Mouse (Mus musculus): ENCODE data around the gene Stard7. TPM values are rescaled to one million over a fixed set of nuclear protein-coding genes. Genes with fewer than 3 reads are reported as not detected.

Stard7 gene
- polyA plus RNA-seq (2014; fragmentation: Nextera tagmentation; extraction: Ambion mirVana), result 88.9 and 99.6 TPM in 2 replicates

- DNase-seq (ENCODE audit: low spot score), result peak; percentile 94
- Histone ChIP-seq H3K9ac (ENCODE audit: low read depth, low read length) (peak within 1 kb of the TSS; percentile 96), H3K4me1 (replicated peaks; ENCODE audit: control insufficient read depth, insufficient read depth, low read length) (peaks cover 7% of the 10 kb centered on the region), H3K9me3 (ENCODE audit: control insufficient read depth, low read length) (no peaks in the 10 kb centered on the region), H3K27me3 (replicated peaks; ENCODE audit: control insufficient read depth, insufficient read depth, low read length) (no peaks in the 10 kb centered on the region), H3K4me3 (ENCODE audit: low read depth, low read length) (peak within 1 kb of the TSS; percentile 96), H3K4me2 (peak within 1 kb of the TSS; percentile 91), H3K27ac (ENCODE audit: low read depth, low read length) (peak within 1 kb of the TSS; percentile 96), H3K36me3 (ENCODE audit: control insufficient read depth, insufficient read depth, low read length) (no peaks in the 10 kb centered on the region)
- WGBS, result 1% methylated on average over 48 of the region's 49 CpGs
- peak; percentile 98 for ATAC-seq (replicated peaks; ENCODE audit: low FRiP score)
Measured at GRCm38 (mm10) chr2:127269491-127270299, at the start of gene Stard7. TSS of gene Stard7 (plus strand) at chr2:127270218.

DNA sequence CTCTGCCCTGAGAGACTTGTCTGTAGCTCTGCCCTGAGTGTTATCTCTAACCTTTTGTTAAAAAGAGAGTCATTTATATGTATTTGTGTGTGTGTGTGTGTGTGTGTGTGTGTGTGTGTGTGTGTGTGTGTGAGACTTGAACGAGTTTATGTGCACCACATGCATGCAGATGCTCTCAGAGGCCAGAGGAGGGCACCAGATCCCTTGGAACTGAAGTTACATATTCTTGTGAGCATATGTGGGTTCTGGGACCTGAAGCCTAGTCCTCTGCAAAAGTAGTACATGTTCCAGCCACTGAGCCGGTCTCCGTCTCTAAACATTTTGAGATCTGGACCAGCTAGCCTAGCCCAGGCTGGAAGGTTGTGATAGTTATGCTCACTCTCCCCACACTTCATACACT lies 44.8 kb upstream of the Stard7 start:
- H3K4me2 ChIP-seq, result no peak overlapping the region
- 93% methylated on average over 3 of the region's 3 CpGs for WGBS
- no peak overlapping the region for H3K9ac ChIP-seq (ENCODE audit: low read depth, low read length)
- ATAC-seq (replicated peaks; ENCODE audit: low FRiP score) (no peak), DNase-seq (ENCODE audit: low spot score) (no peak)
- peaks cover 80% of the 10 kb centered on the region for H3K36me3 ChIP-seq (ENCODE audit: control insufficient read depth, insufficient read depth, low read length)
- no peaks in the 10 kb centered on the region for H3K27me3 ChIP-seq (replicated peaks; ENCODE audit: control insufficient read depth, insufficient read depth, low read length)
- H3K27ac ChIP-seq (ENCODE audit: low read depth, low read length), result no peak overlapping the region
- no peak overlapping the region for H3K4me3 ChIP-seq (ENCODE audit: low read depth, low read length)
- H3K9me3 ChIP-seq (ENCODE audit: control insufficient read depth, low read length), result no peaks in the 10 kb centered on the region
- H3K4me1 ChIP-seq (replicated peaks; ENCODE audit: control insufficient read depth, insufficient read depth, low read length), result no peaks in the 10 kb centered on the region

DNA sequence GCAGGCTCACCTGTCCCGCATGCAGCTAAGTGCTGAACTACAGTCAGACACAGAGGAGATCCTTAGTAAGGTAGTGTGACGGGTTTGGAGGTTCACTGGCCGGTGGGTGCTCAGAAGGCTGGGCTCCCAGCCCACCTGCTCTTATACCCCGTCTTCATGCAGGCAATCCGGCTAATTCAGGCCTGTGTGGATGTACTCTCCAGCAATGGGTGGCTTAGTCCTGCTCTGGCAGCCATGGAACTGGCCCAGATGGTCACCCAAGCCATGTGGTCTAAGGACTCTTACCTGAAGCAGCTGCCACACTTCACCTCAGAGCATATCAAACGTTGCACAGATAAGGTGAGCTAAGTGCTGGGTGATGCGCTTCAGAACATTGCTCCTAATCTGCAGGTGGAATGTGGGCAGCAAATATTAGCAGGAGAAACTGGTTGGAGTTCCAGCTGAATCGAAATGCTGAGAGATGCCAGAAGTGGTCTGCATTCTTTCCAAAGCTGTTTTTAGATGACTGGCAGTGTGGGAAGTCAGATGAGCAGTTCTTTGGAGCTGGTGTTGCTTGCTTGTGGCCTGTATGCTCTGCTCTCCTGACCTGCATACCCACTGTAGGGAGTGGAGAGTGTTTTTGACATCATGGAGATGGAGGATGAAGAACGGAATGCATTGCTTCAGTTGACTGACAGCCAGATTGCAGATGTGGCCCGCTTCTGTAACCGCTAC lies 32.0 kb upstream of the Stard7 start:
- Histone ChIP-seq H3K27ac (ENCODE audit: low read depth, low read length) (no peak overlapping the region), H3K4me3 (ENCODE audit: low read depth, low read length) (no peak overlapping the region), H3K4me2 (no peak overlapping the region)

DNA sequence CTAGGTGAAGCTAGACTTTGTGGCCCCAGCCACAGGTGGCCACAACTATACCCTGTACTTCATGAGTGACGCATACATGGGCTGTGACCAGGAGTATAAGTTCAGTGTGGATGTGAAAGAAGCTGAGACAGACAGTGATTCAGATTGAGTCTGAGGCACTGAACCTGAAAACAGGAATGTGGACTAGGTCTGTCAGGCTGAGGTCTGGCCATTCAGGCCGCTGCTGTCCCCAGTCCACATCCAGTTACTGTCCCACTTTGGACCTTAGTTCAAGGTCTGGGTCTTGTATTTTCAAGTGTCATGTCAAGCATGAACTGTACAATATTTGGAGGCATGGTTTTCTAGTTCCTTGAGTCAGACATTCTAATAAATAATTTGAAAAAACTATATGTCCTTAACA lies 30.0 kb upstream of the Stard7 start:
- Histone ChIP-seq H3K9me3 (ENCODE audit: control insufficient read depth, low read length) (no peaks in the 10 kb centered on the region), H3K4me1 (replicated peaks; ENCODE audit: control insufficient read depth, insufficient read depth, low read length) (no peaks in the 10 kb centered on the region), H3K27me3 (replicated peaks; ENCODE audit: control insufficient read depth, insufficient read depth, low read length) (no peaks in the 10 kb centered on the region), H3K27ac (ENCODE audit: low read depth, low read length) (no peak overlapping the region), H3K9ac (ENCODE audit: low read depth, low read length) (no peak overlapping the region), H3K36me3 (ENCODE audit: control insufficient read depth, insufficient read depth, low read length) (peaks cover 53% of the 10 kb centered on the region), H3K4me3 (ENCODE audit: low read depth, low read length) (no peak overlapping the region), H3K4me2 (no peak overlapping the region)
- WGBS, result 89% methylated on average over 2 of the region's 2 CpGs
- no peak for ATAC-seq (replicated peaks; ENCODE audit: low FRiP score)
- no peak for DNase-seq (ENCODE audit: low spot score)

More for the DNA sequence above, 32.0 kb upstream of the Stard7 start:
- no peaks in the 10 kb centered on the region for H3K9me3 ChIP-seq (ENCODE audit: control insufficient read depth, low read length)
- peaks cover 60% of the 10 kb centered on the region for H3K36me3 ChIP-seq (ENCODE audit: control insufficient read depth, insufficient read depth, low read length)
- 90% methylated on average over 11 of the region's 11 CpGs for WGBS
- DNase-seq (ENCODE audit: low spot score) (no peak), ATAC-seq (replicated peaks; ENCODE audit: low FRiP score) (no peak)
- no peaks in the 10 kb centered on the region for H3K27me3 ChIP-seq (replicated peaks; ENCODE audit: control insufficient read depth, insufficient read depth, low read length)
- no peaks in the 10 kb centered on the region for H3K4me1 ChIP-seq (replicated peaks; ENCODE audit: control insufficient read depth, insufficient read depth, low read length)
- H3K9ac ChIP-seq (ENCODE audit: low read depth, low read length), result no peak overlapping the region

DNA sequence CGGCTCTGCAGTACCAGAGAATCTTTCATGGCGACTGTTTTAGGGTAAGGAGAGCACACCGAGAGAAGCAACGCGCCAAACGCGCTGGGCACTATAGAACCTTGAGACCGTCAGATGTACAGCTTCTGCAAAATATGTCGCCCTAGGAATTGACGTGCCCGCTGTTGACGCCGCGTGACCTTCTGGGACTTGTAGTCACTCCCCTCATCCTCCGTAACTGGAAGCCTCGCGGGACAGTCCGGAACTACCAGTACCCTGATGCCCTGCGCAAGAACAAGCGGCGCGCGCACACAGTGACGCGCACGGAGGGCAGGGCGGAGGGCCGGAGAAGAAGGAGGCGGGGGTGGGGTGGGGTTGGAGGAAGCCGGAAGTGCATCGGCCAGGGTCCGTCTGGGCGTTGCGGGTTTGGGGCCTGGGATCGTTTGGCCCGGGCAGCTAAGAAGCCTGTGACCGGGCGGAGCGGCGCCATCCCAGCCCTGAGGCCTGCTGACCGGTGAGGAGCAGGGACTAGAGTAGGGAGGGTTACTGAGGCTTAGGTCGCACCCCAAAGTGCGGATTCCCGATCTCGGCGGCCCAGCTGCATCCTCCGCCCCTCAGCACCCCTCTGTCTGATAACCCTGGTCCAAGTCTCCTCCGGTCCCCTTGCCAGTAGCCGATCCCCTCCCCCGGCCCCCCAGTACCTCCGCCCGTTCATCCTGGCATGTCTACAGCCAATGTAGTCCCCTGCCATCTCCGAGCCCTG lies 22.3 kb upstream of the Stard7 start, which contains the start of the genes Ciao1 and Tmem127:
Ciao1 (minus strand) TSS at position 225 of the 742 bp plus-strand sequence.
Tmem127 (plus strand) TSS at position 317 of the 742 bp plus-strand sequence.
- peak; percentile 97 for ATAC-seq (replicated peaks; ENCODE audit: low FRiP score)
- under 1% methylated on average over 53 of the region's 53 CpGs for WGBS

DNA sequence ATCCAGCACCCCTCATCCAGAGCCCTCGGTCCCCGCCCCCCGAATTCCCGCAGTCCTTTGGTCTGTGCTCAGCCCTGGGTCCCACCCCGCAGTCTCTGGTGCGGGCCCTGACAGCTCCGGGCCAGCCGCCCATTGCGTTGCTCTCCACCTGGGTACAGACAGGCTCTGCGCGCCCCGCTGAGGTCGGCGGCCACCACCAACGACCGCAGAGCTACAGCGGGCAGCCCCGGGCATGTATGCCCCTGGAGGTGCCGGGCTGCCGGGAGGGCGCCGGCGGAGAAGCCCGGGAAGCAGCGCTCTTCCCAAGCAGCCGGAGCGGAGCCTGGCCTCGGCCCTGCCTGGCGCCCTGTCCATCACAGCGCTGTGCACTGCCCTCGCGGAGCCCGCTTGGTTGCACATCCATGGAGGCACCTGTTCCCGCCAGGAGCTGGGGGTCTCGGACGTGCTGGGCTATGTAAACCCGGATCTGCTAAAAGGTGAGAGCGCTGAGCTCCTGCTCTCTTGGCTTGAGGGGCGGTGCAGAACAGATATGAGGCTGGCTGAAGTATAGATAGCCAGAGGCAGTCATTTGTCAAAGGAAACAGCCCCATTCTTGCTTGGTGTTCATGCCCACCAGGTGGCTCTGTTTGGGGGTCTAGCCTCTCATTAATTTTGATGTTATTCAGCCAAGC lies 21.5 kb upstream of the Stard7 start:
- under 1% methylated on average over 39 of the region's 39 CpGs for WGBS
- Histone ChIP-seq H3K9me3 (ENCODE audit: control insufficient read depth, low read length) (no peaks in the 10 kb centered on the region), H3K4me1 (replicated peaks; ENCODE audit: control insufficient read depth, insufficient read depth, low read length) (peaks cover 20% of the 10 kb centered on the region)

More for the DNA sequence above, 22.3 kb upstream of the Stard7 start, which contains the start of the genes Ciao1 and Tmem127:
- H3K4me3 ChIP-seq (ENCODE audit: low read depth, low read length), result peak within 1 kb of the TSS; percentile 87
- no peaks in the 10 kb centered on the region for H3K27me3 ChIP-seq (replicated peaks; ENCODE audit: control insufficient read depth, insufficient read depth, low read length)
- peaks cover 10% of the 10 kb centered on the region for H3K36me3 ChIP-seq (ENCODE audit: control insufficient read depth, insufficient read depth, low read length)
- peak within 1 kb of the TSS; percentile 87 for H3K9ac ChIP-seq (ENCODE audit: low read depth, low read length)
- DNase-seq (ENCODE audit: low spot score), result peak; percentile 95
- H3K9me3 ChIP-seq (ENCODE audit: control insufficient read depth, low read length), result no peaks in the 10 kb centered on the region
- peak within 1 kb of the TSS; percentile 98 for H3K4me2 ChIP-seq
- peaks cover 20% of the 10 kb centered on the region for H3K4me1 ChIP-seq (replicated peaks; ENCODE audit: control insufficient read depth, insufficient read depth, low read length)
- peak within 1 kb of the TSS; percentile 83 for H3K27ac ChIP-seq (ENCODE audit: low read depth, low read length)

GRCm38 (mm10) chr2:127250291-127251008 lies 19.6 kb upstream of the Stard7 start:
- ATAC-seq (replicated peaks; ENCODE audit: low FRiP score), result no peak
- DNase-seq (ENCODE audit: low spot score), result no peak
- Histone ChIP-seq H3K36me3 (ENCODE audit: control insufficient read depth, insufficient read depth, low read length) (peaks cover 2% of the 10 kb centered on the region; the same call in 1 of the 2 replicates), H3K27me3 (replicated peaks; ENCODE audit: control insufficient read depth, insufficient read depth, low read length) (no peaks in the 10 kb centered on the region), H3K27ac (ENCODE audit: low read depth, low read length) (no peak overlapping the region), H3K9me3 (ENCODE audit: control insufficient read depth, low read length) (no peaks in the 10 kb centered on the region), H3K4me2 (no peak overlapping the region), H3K4me1 (replicated peaks; ENCODE audit: control insufficient read depth, insufficient read depth, low read length) (peaks cover 20% of the 10 kb centered on the region), H3K9ac (ENCODE audit: low read depth, low read length) (no peak overlapping the region), H3K4me3 (ENCODE audit: low read depth, low read length) (no peak overlapping the region)
- WGBS, result 79% methylated on average over 9 of the region's 9 CpGs

More for the DNA sequence above, 21.5 kb upstream of the Stard7 start:
- ATAC-seq (replicated peaks; ENCODE audit: low FRiP score), result peak; percentile 61
- peak overlapping the region; percentile 87 for H3K4me3 ChIP-seq (ENCODE audit: low read depth, low read length)
- peak overlapping the region; percentile 83 for H3K27ac ChIP-seq (ENCODE audit: low read depth, low read length)
- peaks cover 8% of the 10 kb centered on the region for H3K36me3 ChIP-seq (ENCODE audit: control insufficient read depth, insufficient read depth, low read length)
- H3K4me2 ChIP-seq, result peak overlapping the region; percentile 98
- H3K9ac ChIP-seq (ENCODE audit: low read depth, low read length), result peak overlapping the region; percentile 87
- peak; percentile 65 for DNase-seq (ENCODE audit: low spot score)
- no peaks in the 10 kb centered on the region for H3K27me3 ChIP-seq (replicated peaks; ENCODE audit: control insufficient read depth, insufficient read depth, low read length)

Data from liver, embryonic 11.5 days (tissue).